Mouse (Mus musculus) urinary bladder, postnatal 10 days (tissue): ENCODE data around the gene Smco1.

Experiments
- DNase-seq: peaks from one replicate; pipeline ENCODE4 v3.0.0; 2022; ENCODE audit warnings: low spot score

Gene Smco1

DNA sequence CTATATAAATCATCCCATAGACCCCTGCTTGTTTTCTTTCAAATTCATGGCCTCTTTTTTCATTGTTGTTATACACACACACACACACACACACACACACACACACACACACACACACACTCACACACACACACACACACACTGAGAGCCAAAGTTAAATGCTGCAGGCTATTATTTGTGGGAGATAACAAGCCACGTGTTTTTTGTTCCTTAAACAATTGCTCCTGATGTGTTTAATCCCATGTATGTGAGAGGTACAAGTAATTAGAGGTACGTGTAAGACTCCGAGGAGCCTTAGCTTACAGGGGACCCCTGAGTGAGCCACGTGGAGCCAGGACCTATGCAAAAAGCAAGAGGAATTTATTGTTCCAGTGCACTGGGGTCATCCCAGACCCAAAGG is 40.7 kb downstream of the Smco1 start:
- DNase-seq = no peak

DNA sequence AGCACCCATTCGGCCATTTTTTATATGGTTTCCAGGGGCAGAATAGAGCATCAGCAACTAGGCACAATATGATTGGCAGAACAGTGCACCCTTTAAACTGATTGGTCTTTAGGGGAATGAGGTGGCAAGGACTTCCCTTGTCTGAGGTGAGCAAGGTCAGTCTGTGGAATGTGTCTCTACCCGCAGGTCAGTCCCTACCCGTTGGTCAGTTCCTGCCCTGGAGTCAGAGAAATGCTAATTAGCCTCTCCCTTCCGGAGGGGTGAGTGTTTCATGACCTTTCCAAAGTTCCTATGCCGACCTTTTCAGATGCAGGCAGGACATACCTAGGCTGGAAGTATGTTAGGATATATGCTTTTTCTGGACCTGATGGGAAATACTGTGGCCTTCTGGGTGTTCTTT is 41.1 kb downstream of the Smco1 start:
- no peak for DNase-seq

DNA sequence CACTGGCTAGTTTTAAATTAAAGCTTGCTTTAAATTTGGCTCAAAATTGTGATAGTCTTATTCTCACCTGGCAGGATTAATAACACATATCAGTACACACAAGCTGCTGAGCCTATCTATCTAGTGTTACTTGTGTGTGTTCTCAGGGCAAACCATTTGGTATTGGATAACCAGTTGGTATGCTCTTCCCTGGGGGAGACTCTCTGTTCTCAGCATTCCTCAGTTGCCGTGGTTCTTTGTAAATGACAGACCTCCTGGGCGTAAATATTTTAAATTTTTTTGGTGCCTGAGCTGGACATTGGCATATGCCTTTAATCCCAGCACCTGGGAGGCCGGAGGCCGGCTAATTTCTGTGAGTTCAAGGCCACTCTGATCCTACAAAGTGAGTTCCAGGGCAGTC is 41.6 kb downstream of the Smco1 start:
- no peak for DNase-seq

DNA sequence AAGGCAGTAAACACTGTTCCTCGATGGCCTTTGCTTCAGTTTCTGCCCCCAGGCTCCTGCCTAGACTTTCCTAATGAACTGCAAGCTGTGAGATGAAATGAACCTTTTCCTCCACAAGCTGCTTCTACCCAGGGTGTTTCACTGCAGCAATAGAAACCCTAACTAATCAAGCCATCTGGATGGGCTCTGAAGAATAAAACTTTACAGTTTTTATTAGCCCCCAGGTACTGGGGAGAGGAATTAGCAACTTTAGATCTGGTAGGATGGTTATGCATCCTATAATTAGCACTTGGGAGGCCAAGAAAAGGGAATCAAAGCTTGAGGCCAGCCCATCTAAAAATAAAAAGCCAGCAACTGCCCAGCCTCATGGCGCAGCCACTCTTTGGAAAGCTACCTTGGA is 45.3 kb downstream of the Smco1 start:
- DNase-seq = no peak

DNA sequence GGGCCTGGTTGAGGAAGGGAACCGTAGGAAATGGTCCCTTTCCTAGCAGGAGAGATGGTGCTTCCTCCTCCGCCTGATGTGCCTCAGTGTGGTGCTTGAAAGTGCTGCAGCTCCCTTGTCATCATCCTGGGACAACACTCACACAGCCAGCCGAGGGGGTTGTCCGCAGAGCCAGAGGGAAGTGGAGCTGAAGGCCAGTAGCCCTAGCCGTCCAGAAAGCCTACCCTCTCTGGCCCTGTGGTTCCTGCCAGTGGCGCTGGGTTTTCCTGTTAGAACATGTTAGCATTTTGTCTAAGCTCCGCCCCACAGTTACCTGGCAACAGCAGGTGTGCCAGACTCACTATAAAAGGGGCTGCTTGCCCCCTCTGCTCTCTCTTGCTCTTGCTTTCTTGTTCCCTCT is 52.7 kb downstream of the Smco1 start:
- no peak for DNase-seq
